Mouse (Mus musculus) embryonic fibroblast, embryonic 13.5 days (primary cell): ENCODE results near the gene 9930111J21Rik1. TPM values are rescaled to one million over a fixed set of nuclear protein-coding genes. Genes with fewer than 3 reads are reported as not detected.
"Not testable (repeated sequence)": the region's sequence is repeated elsewhere in the genome, so short reads cannot be mapped to it uniquely, and the experiment has no call there.

Experiments
- H3K27ac ChIP-seq: 2 replicates; pipeline ENCODE4 v1.5.1; 2012; ENCODE audit warnings: low read length, control low read depth, inconsistent platforms; ENCODE audit not compliant: insufficient read depth
- H3K4me1 ChIP-seq: 2 replicates; pipeline ENCODE4 v1.6.1; 2011; ENCODE audit warnings: low read length; ENCODE audit not compliant: control insufficient read depth, insufficient read depth
- H3K4me3 ChIP-seq: 2 replicates; pipeline ENCODE4 v1.5.1; 2011; ENCODE audit warnings: mild to moderate bottlenecking, control low read depth, low read length; ENCODE audit not compliant: insufficient read depth
- polyA plus RNA-seq: library from polyadenylated mRNA; stranded (reverse); fragments of >200 nt; gene quantifications from 2 replicates; pipeline ENCODE4 v1.2.4, GENCODE M21; 2011; ENCODE audit warnings: low read depth; ENCODE audit not compliant: missing spikeins, insufficient read length

Gene 9930111J21Rik1
- 1.5 and 3.4 TPM in 2 replicates for polyA plus RNA-seq

DNA sequence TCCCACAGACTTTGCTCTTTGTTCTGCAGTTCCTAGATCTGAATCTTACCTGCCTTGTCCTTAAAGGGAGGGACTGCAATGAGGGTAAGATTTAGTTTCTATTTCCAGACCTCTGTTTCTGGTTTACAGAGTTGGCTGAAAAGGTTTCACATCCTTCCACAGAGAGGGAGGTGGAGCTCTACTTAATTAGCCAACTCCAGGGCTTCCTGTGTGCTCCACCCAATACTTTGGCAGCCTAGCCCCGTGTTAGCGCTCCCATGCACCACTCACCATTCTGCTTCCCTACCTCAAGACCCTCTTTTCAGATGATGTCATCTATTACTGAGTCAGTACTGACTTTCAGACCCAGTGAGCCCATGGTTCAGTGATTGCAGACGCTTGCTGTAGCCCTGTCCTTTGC lies at the start of gene 9930111J21Rik1:
Gene 9930111J21Rik1, minus strand, starts transcription at position 148 of the 400 bp plus-strand sequence.
- H3K27ac ChIP-seq, H3K4me3 ChIP-seq, H3K4me1 ChIP-seq: not testable (repeated sequence)

GRCm38 (mm10) chr11:49012074-49012473 lies 32.9 kb upstream of the 9930111J21Rik1 start:
- H3K4me1 ChIP-seq, H3K4me3 ChIP-seq, H3K27ac ChIP-seq: not testable (repeated sequence)

- not testable (repeated sequence) for H3K4me3 ChIP-seq, H3K4me1 ChIP-seq, H3K27ac ChIP-seq
These were observed 27.6 kb upstream of the 9930111J21Rik1 start for GRCm38 (mm10) chr11:49006785-49007184.

- not testable (repeated sequence) for H3K27ac ChIP-seq, H3K4me3 ChIP-seq, H3K4me1 ChIP-seq
These were observed 27.1 kb upstream of the 9930111J21Rik1 start for GRCm38 (mm10) chr11:49006317-49006716.

GRCm38 (mm10) chr11:49000411-49000810 lies 21.2 kb upstream of the 9930111J21Rik1 start:
- not testable (repeated sequence) for H3K27ac ChIP-seq, H3K4me3 ChIP-seq, H3K4me1 ChIP-seq

DNA sequence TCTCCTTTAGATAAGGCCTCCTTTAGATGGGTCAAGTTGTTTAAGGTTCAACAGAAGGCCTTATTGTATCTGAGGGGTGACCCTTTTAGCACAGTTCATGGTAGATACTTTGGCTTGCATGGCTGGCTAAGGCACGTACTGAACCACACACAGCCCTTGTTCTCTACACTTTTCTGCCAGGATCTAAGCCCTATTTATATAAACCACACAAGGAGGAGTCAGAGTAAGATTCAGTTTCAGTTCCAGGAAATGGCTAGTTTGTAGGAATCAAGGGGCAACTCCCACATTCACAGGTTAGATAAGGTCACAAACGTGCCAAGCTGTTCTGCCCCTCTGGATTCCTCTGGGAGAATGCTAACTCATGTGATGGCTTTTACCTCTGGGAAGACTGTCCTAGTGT lies 14.8 kb upstream of the 9930111J21Rik1 start, which contains the start of gene Tgtp1:
Gene Tgtp1, minus strand, starts transcription at position 155 of the 400 bp plus-strand sequence.
- H3K4me3 ChIP-seq, H3K27ac ChIP-seq, H3K4me1 ChIP-seq: not testable (repeated sequence)

DNA sequence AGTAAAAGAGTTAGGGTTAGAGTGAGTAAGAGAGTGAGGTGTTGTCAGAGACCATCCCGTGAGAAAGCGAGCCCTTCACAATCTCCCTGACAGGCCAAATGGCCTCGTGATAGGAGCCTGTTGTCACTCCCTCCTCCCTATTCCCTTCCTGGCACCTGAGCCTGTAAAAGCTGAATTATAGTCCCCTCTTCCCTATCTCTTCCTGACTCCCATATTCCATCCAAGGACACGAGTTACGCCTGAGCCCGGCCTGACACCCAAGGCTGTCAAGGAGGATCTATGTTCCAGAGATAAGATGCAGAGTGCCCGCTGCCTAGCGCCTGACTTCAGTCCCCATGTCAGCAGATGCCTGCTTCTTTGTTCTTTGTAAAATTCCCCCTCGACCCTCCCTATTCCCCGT lies 14.1 kb upstream of the 9930111J21Rik1 start:
- H3K4me1 ChIP-seq = not testable (repeated sequence)

DNA sequence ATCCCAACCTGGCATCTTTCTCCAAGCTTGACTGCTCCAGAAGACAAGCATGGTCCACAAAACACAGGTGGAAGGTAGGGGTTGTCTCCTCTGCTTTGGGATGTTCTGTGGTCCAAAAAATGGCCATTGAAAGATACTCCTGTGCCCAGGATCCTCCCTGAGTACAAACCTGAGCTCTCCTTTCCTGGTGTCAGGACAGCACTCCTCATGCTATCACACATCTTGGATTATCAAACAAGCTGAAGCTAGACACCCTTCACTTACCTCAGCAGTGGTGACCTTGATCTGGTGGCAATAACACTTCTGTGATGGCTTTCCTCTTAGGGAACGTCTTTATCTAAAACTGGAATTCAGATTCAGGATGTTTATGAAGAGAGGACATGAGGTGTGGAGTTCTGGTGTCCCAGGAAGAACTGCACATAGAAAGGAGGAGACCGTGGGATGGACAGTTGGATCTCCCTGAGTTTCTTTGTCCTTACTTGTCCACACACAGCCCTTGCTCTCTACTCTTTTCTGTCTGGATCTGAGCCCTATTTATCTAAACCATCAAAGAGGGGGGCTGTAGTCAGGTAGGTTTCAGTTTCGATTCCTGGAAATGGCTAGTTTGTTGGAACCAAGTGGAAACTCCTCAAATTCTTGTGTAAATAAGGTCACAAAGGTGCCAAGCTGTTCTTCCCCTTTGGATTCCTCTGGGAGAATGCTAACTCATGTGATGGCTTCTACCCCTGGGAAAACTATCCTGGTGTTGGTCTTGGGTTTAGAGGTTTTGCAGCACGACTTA lies 12.7 kb upstream of the 9930111J21Rik1 start, which contains the start of gene Gm12185:
Gene Gm12185, minus strand, starts transcription at position 487 of the 781 bp plus-strand sequence.
- H3K4me3 ChIP-seq, H3K4me1 ChIP-seq, H3K27ac ChIP-seq: not testable (repeated sequence)

More for the DNA sequence above, 14.1 kb upstream of the 9930111J21Rik1 start:
- not testable (repeated sequence) for H3K27ac ChIP-seq, H3K4me3 ChIP-seq

- not testable (repeated sequence) for H3K4me3 ChIP-seq, H3K27ac ChIP-seq, H3K4me1 ChIP-seq
These were observed 10.8 kb upstream of the 9930111J21Rik1 start for GRCm38 (mm10) chr11:48989981-48990380.

GRCm38 (mm10) chr11:48988219-48988618 lies 9.0 kb upstream of the 9930111J21Rik1 start:
- H3K4me3 ChIP-seq, H3K27ac ChIP-seq, H3K4me1 ChIP-seq: not testable (repeated sequence)

DNA sequence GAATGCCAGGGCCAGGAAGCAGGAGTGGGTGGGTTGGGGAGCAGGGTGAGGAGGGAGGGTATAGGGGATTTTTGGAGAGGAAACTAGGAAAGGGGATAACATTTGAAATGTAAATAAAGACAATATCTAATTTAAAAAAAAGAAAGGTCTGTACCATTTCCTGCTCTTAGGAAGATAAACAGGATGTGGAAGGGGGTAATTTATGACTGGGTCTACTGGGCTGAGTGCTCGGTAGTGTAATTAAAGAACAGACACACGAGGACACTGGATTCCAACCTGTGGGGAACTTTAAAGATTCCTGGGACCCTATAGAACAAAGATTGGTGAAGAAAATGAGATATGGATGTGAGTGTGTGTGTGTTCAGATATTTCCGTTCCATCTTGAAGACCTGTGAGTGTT lies 3.6 kb upstream of the 9930111J21Rik1 start:
- not testable (repeated sequence) for H3K4me3 ChIP-seq, H3K27ac ChIP-seq, H3K4me1 ChIP-seq

- H3K4me1 ChIP-seq, H3K4me3 ChIP-seq, H3K27ac ChIP-seq: not testable (repeated sequence)
These were observed 854 bp upstream of the 9930111J21Rik1 start for GRCm38 (mm10) chr11:48980052-48980451.

DNA sequence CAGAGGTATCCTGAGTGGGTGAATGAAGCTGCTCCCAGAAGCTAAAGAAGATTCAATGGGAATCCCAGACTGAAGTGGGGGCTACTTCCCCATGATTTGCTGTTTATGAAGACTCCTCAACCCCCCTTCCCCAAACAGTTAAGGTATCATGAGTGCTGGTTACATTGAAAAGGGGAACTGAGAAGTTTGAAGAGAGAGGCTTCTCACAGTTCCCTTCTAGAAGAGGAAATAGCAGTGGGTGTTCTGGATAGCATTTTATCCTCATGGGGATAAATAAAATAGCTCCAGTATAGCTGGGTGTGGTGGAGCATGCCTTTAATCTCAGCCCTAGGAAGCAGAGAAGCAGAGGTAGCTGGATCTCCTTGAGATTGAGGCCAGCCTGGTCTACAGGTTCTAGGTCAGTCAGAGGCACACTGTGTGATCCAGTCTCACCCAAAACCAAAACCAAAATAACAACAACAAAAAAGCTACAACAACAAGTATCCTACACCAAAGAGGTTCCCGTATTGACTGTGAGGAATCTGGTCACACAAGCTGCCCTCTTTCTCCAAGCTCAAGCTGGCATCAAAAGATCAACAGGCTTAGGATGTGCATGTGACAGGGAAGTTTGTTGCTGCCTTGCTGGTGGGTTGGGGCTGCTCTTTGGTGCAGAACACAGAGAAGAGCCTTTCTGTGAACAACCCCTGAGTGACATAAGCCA lies 808 bp downstream of the 9930111J21Rik1 start, which contains the start of gene Olfr56:
Gene Olfr56, plus strand, starts transcription at position 650 of the 700 bp plus-strand sequence.
- not testable (repeated sequence) for H3K4me3 ChIP-seq, H3K4me1 ChIP-seq, H3K27ac ChIP-seq

GRCm38 (mm10) chr11:48974686-48975085 lies 4.5 kb downstream of the 9930111J21Rik1 start:
- H3K4me3 ChIP-seq, H3K27ac ChIP-seq, H3K4me1 ChIP-seq: not testable (repeated sequence)

DNA sequence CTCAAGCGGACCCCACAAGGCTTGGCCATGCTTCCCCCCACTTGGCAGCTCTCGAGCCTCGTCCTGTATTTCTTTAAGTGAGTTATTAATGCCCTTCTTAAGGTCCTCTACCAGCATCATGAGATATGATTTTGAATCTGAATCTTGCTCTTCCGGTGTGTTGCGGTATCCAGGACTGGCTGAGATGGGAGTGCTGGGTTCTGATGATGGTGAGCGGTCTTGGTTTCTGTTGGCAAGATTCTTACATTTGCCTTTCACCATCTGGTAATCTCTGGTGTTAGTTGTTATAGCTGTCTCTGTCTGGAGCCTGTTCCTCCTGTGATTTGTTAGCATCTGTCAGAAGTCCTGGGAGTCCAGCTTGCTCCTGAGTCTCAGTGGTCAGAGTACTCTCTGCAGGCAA lies 33.1 kb downstream of the 9930111J21Rik1 start, which contains the start of gene Psme2b:
Gene Psme2b, minus strand, starts transcription at position 101 of the 400 bp plus-strand sequence.
- H3K4me3 ChIP-seq, H3K4me1 ChIP-seq, H3K27ac ChIP-seq: not testable (repeated sequence)

- not testable (repeated sequence) for H3K27ac ChIP-seq, H3K4me3 ChIP-seq, H3K4me1 ChIP-seq
These were observed 39.9 kb downstream of the 9930111J21Rik1 start for GRCm38 (mm10) chr11:48939286-48939685.
